Mouse (Mus musculus) cerebellum, adult 18-20 months (tissue): ENCODE results near the gene Fam208a.

Experiments
- DNase-seq, 2 experiments: peaks; one replicate each; pipeline ENCODE4 v3.0.0; 2021

Fam208a gene

DNA sequence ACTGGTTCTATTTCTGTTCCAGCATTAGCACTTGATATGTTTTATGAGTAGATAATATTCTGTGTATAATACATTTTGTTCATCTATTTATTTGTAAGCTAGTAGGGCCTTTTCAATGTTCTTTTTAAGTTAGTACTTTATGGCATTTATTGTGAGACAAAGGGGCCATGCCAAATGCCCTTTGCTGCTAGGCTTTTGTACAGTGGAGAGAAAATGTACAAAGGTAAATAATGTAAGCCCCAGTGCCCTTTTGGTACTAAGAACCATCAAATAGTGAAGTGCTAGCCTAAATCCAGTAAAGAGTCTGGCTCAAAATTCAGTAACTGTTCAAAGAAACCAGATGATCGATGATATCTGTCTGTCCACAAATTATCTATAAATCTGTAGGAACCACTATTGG lies 6.3 kb upstream of the Fam208a start:
- no peak for DNase-seq

DNA sequence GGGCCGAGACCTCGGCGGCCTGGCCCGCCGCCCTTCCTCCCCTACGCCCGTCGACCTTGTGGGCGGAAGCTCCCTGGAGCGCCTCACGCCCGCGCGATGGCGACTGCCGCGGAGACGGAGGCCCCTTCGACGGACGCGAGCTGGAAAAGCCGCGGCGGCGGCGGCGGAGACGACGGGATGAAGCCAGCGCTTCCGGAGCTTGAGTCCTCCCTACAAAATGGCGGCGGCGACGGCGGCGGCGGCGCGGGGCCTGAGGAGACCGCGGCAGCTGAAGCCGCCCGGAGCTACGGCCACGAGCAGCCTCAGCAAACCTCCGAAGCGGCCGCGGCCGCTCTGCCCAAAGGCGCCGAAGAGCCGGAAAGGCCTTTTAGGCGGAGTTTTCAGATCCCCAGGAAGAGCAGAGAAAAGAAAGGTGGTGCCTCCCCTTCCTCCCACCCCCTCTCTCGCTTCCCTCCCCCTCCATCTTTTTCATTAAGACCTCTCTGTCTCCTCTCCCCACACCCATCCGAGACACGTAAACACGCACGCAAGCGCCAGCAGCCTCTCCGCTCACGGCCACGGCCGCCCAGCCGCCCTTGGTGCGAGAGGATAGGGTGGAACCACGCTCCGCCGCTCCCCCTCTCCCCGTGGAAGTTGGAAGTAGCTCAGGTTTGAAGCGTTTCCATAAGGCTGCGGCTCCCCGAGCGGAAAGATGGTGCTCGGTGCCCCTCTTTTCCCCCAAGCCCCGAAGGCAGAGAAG lies 508 bp downstream of the Fam208a start:
- peak; percentile 88 to 95 for DNase-seq

DNA sequence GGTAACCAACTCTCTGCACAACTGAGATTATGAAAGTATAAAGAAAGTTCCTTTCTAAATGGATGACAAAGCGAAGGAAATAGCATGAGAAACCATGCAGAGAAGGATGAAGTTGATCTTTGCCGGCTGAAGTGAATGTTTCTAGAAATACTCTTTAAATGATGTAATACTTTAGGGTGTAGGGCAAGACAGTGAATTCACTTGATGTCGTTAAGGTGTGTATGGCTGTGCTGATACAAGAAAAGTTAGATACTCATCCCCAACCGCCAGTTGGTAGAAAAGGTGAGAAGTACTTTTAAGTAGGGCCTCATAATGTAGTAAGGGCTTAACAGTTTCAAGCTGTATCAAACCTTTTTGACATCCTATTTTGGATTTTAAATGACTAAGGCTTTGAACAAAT lies 1.6 kb downstream of the Fam208a start:
- no peak for DNase-seq

DNA sequence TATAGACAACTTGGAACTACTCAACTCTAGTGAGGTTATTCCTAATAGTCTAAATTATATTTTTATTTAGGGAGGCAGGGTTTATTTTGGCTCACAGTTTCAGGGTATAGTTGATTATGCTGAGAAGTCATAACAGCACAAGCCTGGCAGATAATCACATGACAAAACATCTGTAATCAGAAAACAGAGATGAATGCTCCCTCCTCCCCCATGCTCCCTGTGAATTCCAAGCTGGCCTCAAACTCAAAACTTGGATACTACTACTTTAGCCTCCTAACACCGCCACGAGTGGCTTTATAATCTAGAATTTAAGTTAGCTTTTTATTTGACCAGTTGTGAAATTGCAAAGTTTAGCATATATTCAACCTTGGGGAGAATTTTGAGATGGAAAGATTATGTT lies 3.4 kb downstream of the Fam208a start:
- no peak for DNase-seq

DNA sequence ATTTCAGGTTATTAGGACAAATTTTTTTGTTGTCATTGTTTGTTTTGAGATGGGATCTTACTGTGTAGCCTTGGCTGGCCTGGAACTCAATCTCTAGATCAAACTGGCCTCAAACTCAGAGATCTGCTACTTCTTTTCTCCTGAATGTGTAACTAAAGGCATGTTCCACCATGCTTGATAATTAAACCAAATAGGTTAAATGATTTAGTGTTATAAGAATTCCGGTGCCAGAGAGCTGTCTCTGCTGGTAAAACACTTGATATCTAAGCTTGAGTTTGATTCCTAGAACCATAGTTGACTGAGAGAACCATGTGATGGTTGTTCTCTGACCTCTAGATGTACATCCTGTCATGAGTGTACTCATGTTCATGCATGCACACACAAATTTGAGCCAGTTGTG lies 7.5 kb downstream of the Fam208a start:
- no peak for DNase-seq

GRCm38 (mm10) chr14:27436826-27437225 lies 8.2 kb downstream of the Fam208a start:
- no peak for DNase-seq

DNA sequence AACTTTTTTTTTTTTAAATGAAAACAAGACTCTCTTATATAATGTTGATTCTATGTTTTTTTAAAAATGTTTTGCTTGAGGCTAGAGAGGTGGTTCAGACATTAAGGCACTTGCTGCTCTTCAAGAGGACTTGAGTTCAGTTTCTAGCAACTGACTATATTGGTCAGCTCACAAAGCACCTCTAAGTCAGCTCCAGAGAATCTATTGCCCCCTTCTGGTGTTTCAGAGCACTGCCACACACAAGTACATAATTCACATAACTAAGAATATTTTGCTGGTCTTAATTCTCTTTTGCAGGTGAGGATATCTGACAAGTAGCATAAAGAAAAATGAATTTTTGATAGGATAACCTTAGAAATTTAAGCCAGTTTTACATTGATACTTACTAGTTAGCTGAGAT lies 12.3 kb downstream of the Fam208a start:
- DNase-seq, result peak in 1 of 2 experiments; percentile 8

DNA sequence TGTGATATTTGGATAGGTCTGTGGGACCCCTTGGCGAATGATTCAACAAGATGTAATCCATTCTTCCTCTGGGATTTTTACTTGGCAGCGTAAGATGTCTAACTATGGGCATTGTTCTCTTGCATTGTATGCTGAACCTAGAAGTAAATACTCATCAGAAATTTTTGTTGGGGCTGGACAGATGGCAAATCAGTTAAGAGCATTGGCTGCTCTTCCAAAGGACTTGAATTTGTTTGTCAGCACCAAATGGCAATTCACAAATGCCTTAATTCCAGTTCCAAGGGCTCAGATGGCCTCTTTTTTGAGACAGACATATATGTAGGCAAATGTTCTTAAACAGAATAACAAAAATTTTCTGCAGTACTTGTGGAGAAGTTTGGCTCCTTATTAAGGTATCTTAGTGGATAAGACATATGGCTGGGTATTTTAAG lies 16.2 kb downstream of the Fam208a start:
- peak; percentile 15 to 23 for DNase-seq

- no peak for DNase-seq
These were observed 18.3 kb downstream of the Fam208a start for GRCm38 (mm10) chr14:27446963-27447362.

- no peak for DNase-seq
These were observed 62.8 kb downstream of the Fam208a start for GRCm38 (mm10) chr14:27491399-27491798.

- DNase-seq, result no peak
These were observed 64.9 kb downstream of the Fam208a start for GRCm38 (mm10) chr14:27493516-27493915.

DNA sequence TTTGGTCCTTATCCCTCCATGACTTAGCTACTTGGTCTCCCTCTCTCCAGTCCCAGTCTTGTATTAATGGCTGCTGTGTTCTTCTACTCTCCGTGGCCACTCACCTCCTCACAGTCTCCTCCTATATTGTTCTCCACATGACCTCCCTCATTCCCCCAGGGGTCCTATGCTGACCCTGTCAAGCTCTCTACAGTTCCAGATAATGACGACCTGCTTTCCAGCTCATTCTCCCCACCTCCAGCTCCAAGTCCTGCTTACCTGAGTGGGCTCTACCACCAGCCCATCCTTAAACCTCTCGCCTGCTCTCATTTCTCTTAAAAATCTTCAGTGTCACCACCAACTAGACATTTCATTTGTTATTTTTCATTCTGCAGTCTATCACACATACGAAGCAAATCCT lies 72.5 kb downstream of the Fam208a start:
- DNase-seq, result no peak

DNA sequence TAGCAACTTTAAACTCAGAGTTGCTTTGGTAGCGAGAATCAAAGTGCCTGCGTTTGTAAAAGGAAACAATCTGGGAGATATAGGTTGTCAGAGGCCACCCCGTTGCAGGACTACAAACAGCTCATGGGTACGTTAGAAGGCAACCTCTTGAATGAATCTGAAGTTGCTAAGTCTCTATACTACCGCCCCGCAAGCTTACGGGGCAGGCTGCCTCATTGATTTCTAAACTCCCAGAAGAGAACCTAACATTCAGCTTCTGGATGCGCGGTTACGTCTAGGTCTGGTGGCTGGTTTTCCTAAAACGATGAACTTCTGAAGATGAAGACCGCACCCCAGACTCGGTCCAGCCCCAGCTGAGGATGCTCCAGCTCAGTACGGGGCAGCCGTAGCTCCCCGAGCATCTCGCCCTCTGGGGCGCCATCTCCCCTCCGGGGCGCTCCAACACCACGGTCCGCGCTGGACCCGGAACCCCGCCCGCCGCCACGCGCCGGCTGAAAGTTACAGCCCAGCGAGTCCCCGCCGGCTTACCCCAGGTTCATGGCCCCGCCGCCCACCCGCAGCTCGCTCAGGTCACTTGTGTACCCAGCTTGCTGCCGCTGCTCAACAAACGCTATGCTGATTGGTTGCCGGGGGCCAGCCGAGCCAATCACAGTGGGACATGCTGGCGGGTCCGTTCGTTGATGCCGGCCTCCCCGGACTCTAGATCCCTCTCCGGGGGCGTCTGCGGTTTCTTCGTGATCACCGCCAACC lies 79.4 kb downstream of the Fam208a start, which contains the start of gene Ccdc66:
Gene Ccdc66, minus strand, starts transcription at position 567 of the 750 bp plus-strand sequence.
- peak; percentile 99 to 100 for DNase-seq

GRCm38 (mm10) chr14:27508644-27509301 lies 80.1 kb downstream of the Fam208a start:
- DNase-seq, result no peak

GRCm38 (mm10) chr14:27524541-27524940 lies 95.9 kb downstream of the Fam208a start:
- no peak for DNase-seq
